7 mouse cellular contexts compared by ENCODE assay signal in the genomic region with DNA sequence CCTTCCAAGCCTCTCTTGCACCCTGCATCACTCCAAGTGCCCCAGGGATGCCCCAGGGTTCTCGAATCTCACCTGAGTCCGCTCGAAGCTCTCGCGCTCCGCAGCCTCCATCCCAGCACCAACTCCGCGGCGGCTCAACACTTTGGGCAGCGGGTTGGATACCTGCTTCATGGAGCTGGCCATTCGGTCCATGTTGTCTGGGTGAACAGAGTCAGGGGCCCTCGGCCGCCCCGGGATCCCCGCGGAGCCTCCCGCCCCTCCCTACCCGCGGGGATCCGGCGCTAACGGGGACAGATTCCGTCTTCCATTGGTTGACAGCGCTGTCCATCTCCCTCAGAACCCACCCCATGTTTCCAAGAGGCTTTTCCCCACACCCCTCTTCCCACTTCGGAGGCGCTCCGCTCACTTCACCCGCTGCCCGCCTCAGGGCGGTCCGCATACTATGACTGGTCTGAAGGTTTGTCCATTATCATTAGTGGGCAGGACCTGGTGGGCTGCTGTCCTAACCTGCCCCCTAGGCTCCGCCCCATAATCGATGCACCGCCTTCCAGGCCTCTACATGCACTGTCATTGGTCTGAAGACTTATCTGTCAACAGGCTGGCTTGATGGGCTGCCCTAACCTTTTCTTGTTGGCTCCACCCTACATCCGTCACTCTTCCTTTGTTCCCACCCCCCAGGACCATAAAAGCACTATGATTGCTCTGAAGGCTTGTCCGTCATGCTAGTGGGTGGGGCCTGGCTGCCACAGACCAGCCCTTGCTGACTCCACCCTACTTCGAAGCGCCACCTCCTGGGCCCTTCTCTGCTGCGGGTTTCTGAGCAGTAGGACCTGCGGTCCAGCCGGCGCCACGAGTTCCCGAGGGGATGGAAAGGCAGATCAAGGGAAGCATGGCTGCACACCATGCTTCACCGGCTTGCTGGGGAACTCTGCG. TPM values are rescaled to one million over a fixed set of nuclear protein-coding genes. Genes with fewer than 3 reads are reported as not detected.
DNase-seq lines count a peak whose midpoint lies in the region; ATAC-seq lines count a peak whose summit lies in the region.

A gene (minus strand): TSS at position 256 of the 933 bp plus-strand sequence.

- no peaks in the 10 kb centered on the region for H3K9me3 ChIP-seq in intestine, embryonic 15.5 days
- no peaks in the 10 kb centered on the region for H3K9me3 ChIP-seq in midbrain, embryonic 10.5 days (replicated peaks)

- H3K9ac ChIP-seq in intestine, embryonic 15.5 days: peak within 1 kb of the TSS; percentile 62

- H3K27ac ChIP-seq in intestine, embryonic 15.5 days: peak within 1 kb of the TSS; percentile 49; the same call in 1 of the 2 replicates
- peak within 1 kb of the TSS; percentile 86 for H3K27ac ChIP-seq in midbrain, embryonic 10.5 days (replicated peaks)

- no peaks in the 10 kb centered on the region for H3K36me3 ChIP-seq in intestine, embryonic 15.5 days
- H3K36me3 ChIP-seq in midbrain, embryonic 10.5 days: no peaks in the 10 kb centered on the region

- intact Hi-C loops in gastrocnemius, postnatal 36 days (cut with DNase I): loop anchor here (5.0 kb wide), 2 partner anchors 148 to 222 kb away; no protein-coding TSS in a partner anchor
- intact Hi-C loops in left cerebral cortex, postnatal 25 days (cut with DNase I): loop anchor here (5.0 kb wide), 1 partner anchor 148 kb away; no protein-coding TSS in a partner anchor

- ATAC-seq in intestine, embryonic 15.5 days: peak; percentile 99

- under 1% methylated on average over 46 of the region's 46 CpGs for WGBS in intestine, embryonic 15.5 days
- WGBS in midbrain, embryonic 10.5 days: under 1% methylated on average over 46 of the region's 46 CpGs

- H3K4me2 ChIP-seq in intestine, embryonic 15.5 days (replicated peaks): peak within 1 kb of the TSS; percentile 93

- H3K4me3 ChIP-seq in intestine, embryonic 15.5 days (replicated peaks): peak within 1 kb of the TSS; percentile 68
- H3K4me3 ChIP-seq in midbrain, embryonic 10.5 days: peak within 1 kb of the TSS; percentile 79

- peaks cover 8% of the 10 kb centered on the region for H3K4me1 ChIP-seq in intestine, embryonic 15.5 days (replicated peaks)
- peaks cover 23% of the 10 kb centered on the region for H3K4me1 ChIP-seq in midbrain, embryonic 10.5 days

- H3K27me3 ChIP-seq in intestine, embryonic 15.5 days (replicated peaks): no peaks in the 10 kb centered on the region
- peaks cover 28% of the 10 kb centered on the region for H3K27me3 ChIP-seq in midbrain, embryonic 10.5 days (ENCODE audit: low read depth, poor library complexity, severe bottlenecking)

- DNase-seq in adrenal gland, adult 2 months: peak; percentile 100
- peak; percentile 98 for DNase-seq in embryo, embryonic 11.5 days (ENCODE audit: low read depth, low spot score)
- DNase-seq in gastrocnemius, postnatal 36 days: peak; percentile 97 to 100
- DNase-seq in left cerebral cortex, postnatal 25 days (ENCODE audit: low spot score in 2 of 2): peak; percentile 99 to 100
- peak; percentile 98 for DNase-seq in midbrain, embryonic 10.5 days (ENCODE audit: low spot score)
- peak; percentile 96 for DNase-seq in right cerebral cortex, postnatal 4 days

RNA-seq across cellular contexts. Expression of the gene that starts here (rescaled TPM):
- total RNA-seq in adrenal gland, adult 2 months (2021): 10 to 100 TPM; 17.2 to 26.7 TPM
- polyA plus RNA-seq in adrenal gland, adult 2 months (2012; rRNA removed): 19.4 and 20.5 TPM in 2 replicates
- 10 to 100 TPM; 23.5 to 25.4 TPM for total RNA-seq in gastrocnemius, postnatal 36 days (2021)
- polyA plus RNA-seq in intestine, embryonic 15.5 days (2015; fragmentation: Nextera tagmentation; extraction: Ambion mirVana): 20.1 and 20.9 TPM in 2 replicates
- total RNA-seq in left cerebral cortex, postnatal 25 days (2021): 10 to 100 TPM; 44.3 to 59.7 TPM
- polyA plus RNA-seq in midbrain, embryonic 10.5 days (2016; fragmentation: Nextera tagmentation; extraction: Ambion mirVana): 64.9 and 73.0 TPM in 2 replicates

Comparison
In these comparisons a context has a peak if more than half of its experiments do, and no peak if none do; other contexts are left out.
1. Peak in every context shown above with its lines: DNase-seq, ATAC-seq, H3K4me3 ChIP-seq and H3K27ac ChIP-seq.